Mouse (Mus musculus): Measurements from ENCODE around the gene Slc9a1.

DNA sequence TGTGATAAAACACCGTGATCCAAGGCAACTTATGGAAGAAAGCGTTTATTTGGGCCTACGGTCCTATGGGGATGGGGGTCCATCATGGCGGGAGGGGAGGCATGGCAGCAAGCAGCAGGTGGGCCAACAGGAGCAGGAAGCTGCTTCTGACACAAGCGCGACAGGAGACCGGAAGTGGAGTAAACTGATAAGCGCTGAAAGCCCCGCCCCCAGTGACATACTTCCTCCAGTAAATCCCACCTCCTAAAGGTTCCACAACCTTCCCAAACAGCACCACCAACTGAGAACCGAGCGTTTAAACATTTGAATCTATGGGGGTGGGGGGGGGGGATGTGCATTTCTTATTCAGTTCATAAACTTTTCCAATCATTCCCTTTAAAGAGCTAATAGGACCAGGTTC lies 66.4 kb downstream of the Slc9a1 start:
- TF ChIP-seq CTCF (IDR thresholded peaks at IDR 0.05; ENCODE audit: borderline replicate concordance, insufficient read depth, low read depth, low read length) (no peak), POLR2A (IDR thresholded peaks at IDR 0.05; ENCODE audit: borderline replicate concordance, insufficient read depth, low read length) (no peak)
